Mouse (Mus musculus) embryonic fibroblast, embryonic 13.5 days (primary cell): ENCODE measurements around the gene Gm19426.

Experiments used
- CTCF ChIP-seq: IDR thresholded peaks from 2 replicates; pipeline ENCODE4 v1.5.1; 2011; ENCODE audit warnings: mild to moderate bottlenecking, control low read depth, low read length, moderate library complexity, borderline replicate concordance; ENCODE audit not compliant: insufficient read depth
- POLR2A ChIP-seq: IDR thresholded peaks from 2 replicates; pipeline ENCODE4 v1.6.1; 2011; ENCODE audit warnings: low read depth, mild to moderate bottlenecking, control low read depth, low read length, moderate library complexity

DNA sequence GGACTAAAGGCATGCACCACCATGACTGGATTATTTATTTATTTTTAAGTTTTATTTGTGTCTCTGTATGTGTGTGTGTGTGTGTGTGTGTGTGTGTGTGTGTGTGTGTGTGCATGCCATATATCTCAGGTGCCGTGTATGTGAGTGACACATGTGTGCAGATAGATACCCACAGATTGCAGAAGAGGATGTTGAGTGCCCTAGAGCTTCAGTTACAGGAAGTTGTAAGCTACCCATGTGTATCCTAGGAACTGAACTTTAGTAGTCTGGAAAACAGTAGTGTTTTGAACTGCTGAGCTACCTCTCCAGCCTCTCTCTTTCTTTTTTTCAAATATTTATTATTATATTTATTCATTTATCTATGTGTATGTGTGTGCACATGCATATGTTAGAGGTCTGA lies 39.9 kb upstream of the Gm19426 start:
- TF ChIP-seq CTCF, result no peak
- TF ChIP-seq POLR2A, result no peak
